Mouse (Mus musculus) stomach, postnatal 0 days (tissue): ENCODE measurements around the gene Trak1. TPM values are rescaled to one million over a fixed set of nuclear protein-coding genes. Genes with fewer than 3 reads are reported as not detected.

Experiments used
- ATAC-seq: fragments of 200-750 bp; cut with Nextera tagmentation; 2 replicates; pipeline ENCODE4 v1.8.0; 2017; ENCODE audit not compliant: low FRiP score, low TSS enrichment
- DNase-seq: peaks from one replicate; pipeline ENCODE4 v3.0.0-alpha.2; 2016; ENCODE audit warnings: low spot score
- H3K27ac ChIP-seq: fragments of 300-500 bp; sonication (generic); replicated peaks from 2 replicates; pipeline ENCODE4 v1.5.1; 2014; ENCODE audit warnings: mild to moderate bottlenecking, control low read depth
- H3K27me3 ChIP-seq: fragments of 300-500 bp; sonication (generic); 2 replicates; pipeline ENCODE4 v1.6.1; 2014; ENCODE audit warnings: low read length; ENCODE audit not compliant: control insufficient read depth, insufficient read depth
- H3K36me3 ChIP-seq: fragments of 300-500 bp; sonication (generic); 2 replicates; pipeline ENCODE4 v1.6.1; 2014; ENCODE audit warnings: low read length, mixed read lengths; ENCODE audit not compliant: control insufficient read depth, insufficient read depth
- H3K4me1 ChIP-seq: fragments of 300-500 bp; sonication (generic); replicated peaks from 2 replicates; pipeline ENCODE4 v1.6.1; 2014; ENCODE audit warnings: antibody characterized with exemption; ENCODE audit not compliant: control insufficient read depth, insufficient read depth
- H3K4me2 ChIP-seq: fragments of 300-500 bp; sonication (generic); replicated peaks from 2 replicates; pipeline ENCODE4 v1.6.1; 2014; ENCODE audit warnings: low read depth, mild to moderate bottlenecking, control low read depth, moderate library complexity
- H3K4me3 ChIP-seq: fragments of 300-500 bp; sonication (generic); 2 replicates; pipeline ENCODE4 v1.5.1; 2014; ENCODE audit warnings: low read depth, low read length, control low read depth
- H3K9ac ChIP-seq: fragments of 300-500 bp; sonication (generic); 2 replicates; pipeline ENCODE4 v1.6.1; 2014; ENCODE audit warnings: mild to moderate bottlenecking, low read length, control low read depth, mixed read lengths
- H3K9me3 ChIP-seq: fragments of 300-500 bp; sonication (generic); 2 replicates; pipeline ENCODE4 v1.6.1; 2016; ENCODE audit warnings: low read length; ENCODE audit not compliant: control insufficient read depth
- CTCF ChIP-seq: IDR thresholded peaks from 2 replicates; pipeline ENCODE4 v1.5.1; 2016; ENCODE audit warnings: antibody characterized with exemption, low read depth, mild to moderate bottlenecking, moderate library complexity
- EP300 ChIP-seq: optimal IDR thresholded peaks from 2 replicates; pipeline ENCODE3; 2016; ENCODE audit warnings: antibody characterized with exemption
- WGBS: fragments of 180-500 bp; shearing (Covaris S2); extraction: QIAGEN DNeasy Blood & Tissue Kit; methylation state at CpG from one replicate; pipeline ENCODE4 v1.1.7; 2014; 5-methylcytosine and 5-hydroxymethylcytosine counted together
- polyA plus RNA-seq: library from polyadenylated mRNA; unstranded; fragments of >200 nt; fragmentation: Nextera tagmentation; extraction: Ambion mirVana; gene quantifications from 2 replicates; pipeline ENCODE4 v1.2.1, GENCODE M21; 2015

The Trak1 gene
- polyA plus RNA-seq, 1 experiment from 2014 or later: 24.0 TPM

DNA sequence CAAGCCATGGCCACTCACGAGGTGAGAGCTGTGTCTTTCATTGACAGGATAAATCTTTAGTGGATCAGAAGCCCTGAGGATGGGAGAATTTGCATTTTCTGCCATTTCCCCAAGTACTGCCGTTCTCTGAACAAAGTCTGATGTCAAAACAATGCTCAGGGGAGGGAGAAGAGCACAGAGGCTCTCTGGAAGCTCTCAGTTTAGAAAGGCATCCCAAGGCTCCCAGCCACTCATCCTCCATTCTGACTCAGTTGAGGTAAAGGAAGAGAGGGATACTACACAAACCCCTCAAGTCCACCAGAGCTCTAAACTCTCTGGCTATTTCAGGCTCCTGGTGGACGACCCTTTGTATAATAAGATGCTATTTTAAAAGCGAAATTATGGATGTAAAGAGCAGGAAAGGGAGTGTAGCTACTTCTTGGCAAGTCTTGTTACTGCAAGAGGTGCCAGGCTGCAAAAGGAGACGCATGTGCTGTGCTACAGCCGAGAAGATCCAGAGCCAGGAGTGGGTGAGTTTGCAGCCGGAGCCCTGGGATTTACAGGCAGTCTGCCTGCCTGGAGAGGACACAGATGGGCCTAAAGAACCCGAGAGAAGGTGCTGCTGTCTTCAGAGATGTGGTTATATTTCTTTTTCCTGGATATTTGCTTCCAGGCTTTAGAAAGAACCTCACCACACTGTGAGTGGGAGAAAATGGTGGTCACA, 209.3 kb downstream of the Trak1 start:
- DNase-seq (no peak), ATAC-seq (no peak)
- no peaks in the 10 kb centered on the region for H3K9me3 ChIP-seq
- H3K36me3 ChIP-seq: no peaks in the 10 kb centered on the region
- no peaks in the 10 kb centered on the region for H3K4me1 ChIP-seq
- WGBS: 51% methylated on average over 8 of the region's 8 CpGs
- no peak overlapping the region for H3K27ac ChIP-seq
- H3K4me3 ChIP-seq: no peak overlapping the region
- no peak overlapping the region for H3K4me2 ChIP-seq
- H3K9ac ChIP-seq: no peak overlapping the region
- TF ChIP-seq CTCF: no peak
- TF ChIP-seq EP300: no peak
- no peaks in the 10 kb centered on the region for H3K27me3 ChIP-seq

DNA sequence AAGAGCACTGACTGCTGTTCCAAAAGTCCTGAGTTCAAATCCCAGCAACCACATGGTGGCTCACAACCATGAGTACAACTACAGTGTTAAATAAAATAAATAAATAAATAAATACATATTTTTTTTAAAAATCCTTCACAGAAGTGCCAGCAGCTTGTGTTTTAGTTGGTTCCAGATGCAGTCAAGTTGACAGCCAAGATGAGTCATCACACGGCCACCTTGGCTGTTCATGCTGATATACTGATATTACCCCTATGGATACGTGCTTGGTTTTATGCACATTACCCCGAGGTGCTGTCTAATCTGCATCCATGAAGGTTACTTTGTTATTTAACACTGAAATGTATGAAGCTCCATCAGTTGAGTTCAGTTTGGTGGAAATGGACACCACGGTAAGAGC, 214.6 kb downstream of the Trak1 start:
- Histone ChIP-seq H3K27ac (no peak overlapping the region), H3K4me2 (no peak overlapping the region), H3K27me3 (no peaks in the 10 kb centered on the region), H3K36me3 (no peaks in the 10 kb centered on the region), H3K9me3 (no peaks in the 10 kb centered on the region), H3K9ac (no peak overlapping the region), H3K4me1 (no peaks in the 10 kb centered on the region), H3K4me3 (no peak overlapping the region)
- 78% methylated on average over 4 of the region's 4 CpGs for WGBS
- DNase-seq: no peak
- no peak for ATAC-seq
- TF ChIP-seq CTCF: no peak
- TF ChIP-seq EP300: no peak

DNA sequence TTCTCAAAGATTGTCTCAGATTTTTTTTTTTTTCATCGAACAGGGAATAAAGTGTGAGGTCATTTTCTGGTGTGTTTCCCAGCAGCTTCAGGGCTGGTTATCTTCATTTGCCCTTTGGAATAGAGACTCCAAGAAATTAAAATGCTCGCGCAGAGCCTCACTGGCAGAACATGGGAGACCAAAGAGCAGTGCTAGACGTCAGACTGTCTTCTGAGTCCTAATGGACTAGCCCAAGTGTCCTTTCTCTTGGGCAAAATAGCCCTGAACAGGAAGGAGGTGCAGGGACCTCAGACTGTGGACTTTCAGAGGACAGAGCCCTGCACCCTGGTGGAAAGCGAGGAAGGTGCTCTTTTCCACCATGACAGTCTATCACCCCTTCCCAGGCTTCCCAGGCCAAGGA, 217.2 kb downstream of the Trak1 start:
- H3K9ac ChIP-seq: no peak overlapping the region
- no peaks in the 10 kb centered on the region for H3K9me3 ChIP-seq
- no peak for DNase-seq
- H3K4me2 ChIP-seq: no peak overlapping the region
- no peaks in the 10 kb centered on the region for H3K36me3 ChIP-seq
- no peak for ATAC-seq
- H3K4me1 ChIP-seq: no peaks in the 10 kb centered on the region
- H3K27ac ChIP-seq: no peak overlapping the region
- no peak overlapping the region for H3K4me3 ChIP-seq
- no peaks in the 10 kb centered on the region for H3K27me3 ChIP-seq
- TF ChIP-seq EP300 (no peak), CTCF (no peak)
- WGBS: 77% methylated on average over 5 of the region's 5 CpGs

DNA sequence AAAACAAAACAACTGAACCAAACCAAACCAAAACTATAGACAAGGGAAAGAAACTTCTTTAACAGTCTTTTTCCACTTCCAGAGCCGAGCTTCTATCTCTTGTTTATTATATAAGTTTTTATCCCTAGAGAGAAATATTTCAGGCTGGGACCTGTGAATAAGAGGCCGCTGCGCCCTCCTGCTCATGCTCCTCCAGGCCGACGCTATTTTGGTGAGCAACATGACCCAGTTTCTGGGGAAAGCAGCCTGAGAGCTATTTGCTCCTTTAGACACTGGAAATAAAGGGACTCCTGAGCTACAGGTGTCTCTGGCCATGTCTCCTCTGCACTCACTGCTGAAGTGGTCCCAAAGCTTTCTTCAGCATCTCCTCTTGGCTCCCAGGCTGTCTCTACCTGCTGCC, 222.7 kb downstream of the Trak1 start:
- Histone ChIP-seq H3K4me1 (no peaks in the 10 kb centered on the region), H3K4me3 (no peak overlapping the region), H3K9ac (no peak overlapping the region), H3K27me3 (no peaks in the 10 kb centered on the region), H3K4me2 (no peak overlapping the region), H3K9me3 (no peaks in the 10 kb centered on the region), H3K36me3 (no peaks in the 10 kb centered on the region), H3K27ac (no peak overlapping the region)
- ATAC-seq (no peak), DNase-seq (no peak)
- TF ChIP-seq CTCF (no peak), EP300 (no peak)
- 65% methylated on average over 5 of the region's 5 CpGs for WGBS

Other genes starting within 250 kb of the Trak1 start
- gene Ulk4, start 20.3 kb upstream of the Trak1 start, polyA plus RNA-seq: 69.3 and 73.3 TPM in 2 replicates
- 2.4 and 2.5 TPM in 2 replicates for gene Cck, start 198.2 kb downstream of the Trak1 start, polyA plus RNA-seq